Mouse (Mus musculus) heart, postnatal 0 days (tissue): ENCODE results near the gene Ankib1.

ENCODE experiments used
- CTCF ChIP-seq: IDR thresholded peaks from 2 replicates; pipeline ENCODE4 v1.5.1; 2016; ENCODE audit warnings: antibody characterized with exemption, control low read depth, low read depth
- EP300 ChIP-seq: IDR thresholded peaks from 2 replicates; pipeline ENCODE4 v1.6.1; 2016; ENCODE audit warnings: antibody characterized with exemption, low read depth

GRCm38 (mm10) chr5:3650881-3651280, 151.8 kb downstream of the Ankib1 start, which contains the start of gene Tmbim7:
- TF ChIP-seq CTCF (no peak), EP300 (no peak)
